ENCODE assay signal across 8 mouse cellular contexts in the genomic region with DNA sequence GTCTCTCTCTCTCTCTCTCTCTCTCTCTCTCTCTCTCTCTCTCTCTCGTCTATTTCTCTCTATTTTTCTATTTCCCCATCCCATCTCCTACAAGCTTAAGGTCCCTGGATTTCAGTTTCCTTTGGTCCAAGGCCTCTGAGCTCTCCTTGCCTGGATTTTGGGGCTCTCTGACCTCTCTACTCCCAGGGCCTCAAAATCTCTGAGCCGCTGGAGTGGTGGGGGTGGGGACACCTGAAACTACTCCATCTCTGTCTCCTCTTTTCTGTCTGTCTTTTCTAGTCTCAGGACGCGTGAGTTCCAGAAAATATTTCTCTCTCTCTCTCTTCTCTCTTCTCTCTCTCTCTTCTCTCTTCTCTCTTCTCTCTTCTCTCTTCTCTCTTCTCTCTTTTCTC. TPM values are rescaled to one million over a fixed set of nuclear protein-coding genes. Genes with fewer than 3 reads are reported as not detected.
DNase-seq lines count a peak whose midpoint lies in the region; ATAC-seq and TF ChIP-seq lines count a peak whose summit lies in the region.

No protein-coding gene starts in this region.

- H3K27me3 ChIP-seq in heart, embryonic 12.5 days (replicated peaks): peaks cover 62% of the 10 kb centered on the region
- H3K27me3 ChIP-seq in hindbrain, embryonic 10.5 days (ENCODE audit: insufficient read depth, poor library complexity, severe bottlenecking): peaks cover 21% of the 10 kb centered on the region
- 0 out of 2 replicates have a peak, but pooled peaks cover 5% of the 10 kb centered on the region for H3K27me3 ChIP-seq in midbrain, embryonic 11.5 days (ENCODE audit: control insufficient read depth, insufficient read depth, low read length)

- H3K9ac ChIP-seq in heart, embryonic 12.5 days: peak overlapping the region; percentile 49; the same call in 1 of the 2 replicates
- H3K9ac ChIP-seq in ES-E14 (ENCODE audit: insufficient read depth, low read depth, low read length, poor library complexity, severe bottlenecking): peak overlapping the region; percentile 64; the same call in 1 of the 2 replicates
- H3K9ac ChIP-seq in midbrain, embryonic 11.5 days (ENCODE audit: low read length): peak overlapping the region; percentile 77

- no peak for ATAC-seq in heart, embryonic 12.5 days (ENCODE audit: insufficient number of reproducible peaks, low FRiP score)
- peak; percentile 31 for ATAC-seq in midbrain, embryonic 11.5 days (ENCODE audit: low FRiP score)
- ATAC-seq in CD4-positive, CD25-positive, alpha-beta regulatory T cell, adult 4 months: no peak
- ATAC-seq in inflammation-experienced regulatory T-cells, adult 6 months: no peak

- peaks cover 12% of the 10 kb centered on the region; the same call in 1 of the 2 replicates for H3K4me1 ChIP-seq in heart, embryonic 12.5 days (replicated peaks)
- H3K4me1 ChIP-seq in ES-E14 (ENCODE audit: control insufficient read depth in 2 of 2, insufficient read depth in 2 of 2, low read length in 2 of 2, poor library complexity in 1 of 2): peaks cover 1 to 4% of the 10 kb centered on the region in 2 experiments; a peak in 2 of 4 replicates
- H3K4me1 ChIP-seq in hindbrain, embryonic 10.5 days (replicated peaks): peaks cover 43% of the 10 kb centered on the region
- peaks cover 12% of the 10 kb centered on the region for H3K4me1 ChIP-seq in midbrain, embryonic 11.5 days (ENCODE audit: control insufficient read depth, insufficient read depth, low read length)

- in situ Hi-C loops in ES-E14 (cut with MboI; ENCODE audit: low sequenced_read_pairs in 2 of 2, unreplicated experiment in 2 of 2): no loop called here

- WGBS in heart, embryonic 12.5 days: under 1% methylated on average over 4 of the region's 4 CpGs
- under 1% methylated on average over 4 of the region's 4 CpGs for WGBS in hindbrain, embryonic 10.5 days
- 0% methylated on average over 4 of the region's 4 CpGs for WGBS in midbrain, embryonic 11.5 days

- H3K27ac ChIP-seq in heart, embryonic 12.5 days (ENCODE audit: poor library complexity, severe bottlenecking): no peak overlapping the region
- H3K27ac ChIP-seq in ES-E14 (ENCODE audit: insufficient read depth, low read depth, low read length, poor library complexity, severe bottlenecking): no peak overlapping the region
- H3K27ac ChIP-seq in hindbrain, embryonic 10.5 days: peak overlapping the region; percentile 97
- H3K27ac ChIP-seq in midbrain, embryonic 11.5 days (ENCODE audit: low read depth, low read length): peak overlapping the region; percentile 83

- no peak for DNase-seq in heart, adult 11 months
- DNase-seq in ES-E14 (ENCODE audit: low read depth, low spot score): no peak
- no peak for DNase-seq in hindbrain, embryonic 10.5 days (ENCODE audit: low spot score)
- DNase-seq in midbrain, embryonic 11.5 days (ENCODE audit: low spot score, missing footprints): peak; percentile 93
- no peak for DNase-seq in thymus, postnatal 4 days

- H3K9me3 ChIP-seq in heart, embryonic 12.5 days (replicated peaks): no peaks in the 10 kb centered on the region
- H3K9me3 ChIP-seq in ES-E14 (ENCODE audit: control insufficient read depth, insufficient read depth, low read depth, low read length): no peaks in the 10 kb centered on the region
- 0 out of 2 replicates have a peak, but pooled peaks cover 2% of the 10 kb centered on the region for H3K9me3 ChIP-seq in hindbrain, embryonic 10.5 days
- no peaks in the 10 kb centered on the region for H3K9me3 ChIP-seq in midbrain, embryonic 11.5 days (ENCODE audit: control insufficient read depth, low read length)

- H3K4me2 ChIP-seq in heart, embryonic 12.5 days: peak overlapping the region; percentile 83
- H3K4me2 ChIP-seq in midbrain, embryonic 11.5 days: peak overlapping the region; percentile 77

- H3K36me3 ChIP-seq in heart, embryonic 12.5 days: no peaks in the 10 kb centered on the region
- no peaks in the 10 kb centered on the region for H3K36me3 ChIP-seq in ES-E14 (ENCODE audit: control insufficient read depth, insufficient read depth, low read length, poor library complexity, severe bottlenecking)
- H3K36me3 ChIP-seq in hindbrain, embryonic 10.5 days: peaks cover 5% of the 10 kb centered on the region; the same call in 1 of the 2 replicates
- no peaks in the 10 kb centered on the region for H3K36me3 ChIP-seq in midbrain, embryonic 11.5 days (ENCODE audit: control insufficient read depth, insufficient read depth, low read length)

- peak overlapping the region; percentile 66 for H3K4me3 ChIP-seq in heart, embryonic 12.5 days
- H3K4me3 ChIP-seq in ES-E14 (ENCODE audit: insufficient read depth in 1 of 2, low read depth in 1 of 2, low read length in 2 of 2, poor library complexity in 1 of 2, severe bottlenecking in 1 of 2): peak overlapping the region; percentile 65 to 70; a peak in 3 of 4 replicates
- peak overlapping the region; percentile 77 for H3K4me3 ChIP-seq in hindbrain, embryonic 10.5 days
- peak overlapping the region; percentile 64 for H3K4me3 ChIP-seq in midbrain, embryonic 11.5 days (ENCODE audit: low read depth, low read length)

TF ChIP-seq in ES-E14, 5 proteins besides CTCF, POLR2A, EP300 and RAD21:
- TF ChIP-seq ZNF384 (IDR thresholded peaks at IDR 0.05; ENCODE audit: low read depth, low read length) (no peak), MAFK (IDR thresholded peaks at IDR 0.05; ENCODE audit: insufficient read depth, low read depth, low read length) (no peak), ZC3H11A (IDR thresholded peaks at IDR 0.05; ENCODE audit: borderline replicate concordance, low read depth, low read length) (no peak), HCFC1 (IDR thresholded peaks at IDR 0.05; ENCODE audit: borderline replicate concordance, insufficient read depth, low read length) (no peak), CHD2 (IDR thresholded peaks at IDR 0.05; ENCODE audit: low read depth, low read length) (no peak)

RNA-seq across cellular contexts. Expression of gene Cacng7, which starts 0.5 kb away (rescaled TPM):
- 0.17 and 0.32 TPM in 2 replicates for polyA plus RNA-seq in heart, embryonic 12.5 days (2016; fragmentation: Nextera tagmentation; extraction: Ambion mirVana)
- 14.4 and 16.0 TPM in 2 replicates for total RNA-seq in ES-E14 (2012; rRNA removed)
- polyA plus RNA-seq in hindbrain, embryonic 10.5 days (2016; fragmentation: Nextera tagmentation; extraction: Ambion mirVana): 2.2 TPM in 2 replicates
- polyA plus RNA-seq in midbrain, embryonic 11.5 days (2014; fragmentation: Nextera tagmentation; extraction: Ambion mirVana): 4.2 and 4.4 TPM in 2 replicates
- not detected for polyA plus RNA-seq in CD4-positive, CD25-positive, alpha-beta regulatory T cell, adult 4 months (2017; shearing (Covaris generic))
- not detected for polyA plus RNA-seq in inflammation-experienced regulatory T-cells, adult 6 months (2017; shearing (Covaris generic))

RNA-seq across cellular contexts. Expression of gene Prkcg, which starts 43.2 kb away (rescaled TPM):
- polyA plus RNA-seq in heart, embryonic 12.5 days (2016; fragmentation: Nextera tagmentation; extraction: Ambion mirVana): 0.14 and 0.19 TPM in 2 replicates
- 6.6 and 7.3 TPM in 2 replicates for total RNA-seq in ES-E14 (2012; rRNA removed)
- 0.30 and 0.47 TPM in 2 replicates for polyA plus RNA-seq in hindbrain, embryonic 10.5 days (2016; fragmentation: Nextera tagmentation; extraction: Ambion mirVana)
- polyA plus RNA-seq in midbrain, embryonic 11.5 days (2014; fragmentation: Nextera tagmentation; extraction: Ambion mirVana): 0.31 and 0.77 TPM in 2 replicates
- not detected for polyA plus RNA-seq in CD4-positive, CD25-positive, alpha-beta regulatory T cell, adult 4 months (2017; shearing (Covaris generic))
- under 1 TPM in 1 of 3 experiments, not detected in 2; 0.82 TPM for polyA plus RNA-seq in inflammation-experienced regulatory T-cells, adult 6 months (2017; shearing (Covaris generic))

RNA-seq across cellular contexts. Expression of gene Myadm, which starts 43.3 kb away (rescaled TPM):
- 186 and 202 TPM in 2 replicates for polyA plus RNA-seq in heart, embryonic 12.5 days (2016; fragmentation: Nextera tagmentation; extraction: Ambion mirVana)
- total RNA-seq in ES-E14 (2012; rRNA removed): 80.8 and 84.1 TPM in 2 replicates
- polyA plus RNA-seq in hindbrain, embryonic 10.5 days (2016; fragmentation: Nextera tagmentation; extraction: Ambion mirVana): 33.1 and 37.7 TPM in 2 replicates
- polyA plus RNA-seq in midbrain, embryonic 11.5 days (2014; fragmentation: Nextera tagmentation; extraction: Ambion mirVana): 38.1 and 41.2 TPM in 2 replicates
- 1 to 10 TPM; 7.5 to 7.8 TPM for polyA plus RNA-seq in CD4-positive, CD25-positive, alpha-beta regulatory T cell, adult 4 months (2017; shearing (Covaris generic))
- polyA plus RNA-seq in inflammation-experienced regulatory T-cells, adult 6 months (2017; shearing (Covaris generic)): 10 to 100 TPM in 1 of 3 experiments, 1 to 10 TPM in 2; 1.5 to 23.0 (median 4.8) TPM

RNA-seq across cellular contexts. Expression of gene Cacng8, which starts 58.3 kb away (rescaled TPM):
- polyA plus RNA-seq in heart, embryonic 12.5 days (2016; fragmentation: Nextera tagmentation; extraction: Ambion mirVana): 1.6 and 1.9 TPM in 2 replicates
- 7.8 and 9.8 TPM in 2 replicates for total RNA-seq in ES-E14 (2012; rRNA removed)
- polyA plus RNA-seq in hindbrain, embryonic 10.5 days (2016; fragmentation: Nextera tagmentation; extraction: Ambion mirVana): 5.5 and 7.8 TPM in 2 replicates
- 4.0 and 4.7 TPM in 2 replicates for polyA plus RNA-seq in midbrain, embryonic 11.5 days (2014; fragmentation: Nextera tagmentation; extraction: Ambion mirVana)
- polyA plus RNA-seq in CD4-positive, CD25-positive, alpha-beta regulatory T cell, adult 4 months (2017; shearing (Covaris generic)): not detected
- not detected for polyA plus RNA-seq in inflammation-experienced regulatory T-cells, adult 6 months (2017; shearing (Covaris generic))

Comparison
In these comparisons a context has a peak if more than half of its experiments do, and no peak if none do; other contexts are left out.
1. H3K27ac ChIP-seq: peak in hindbrain, embryonic 10.5 days (single experiment) and midbrain, embryonic 11.5 days (single experiment); none in heart, embryonic 12.5 days (single experiment) and ES-E14 (single experiment).
2. Peak in every context shown above with its lines, with median percentiles within 50 percentile points of each other: H3K4me3 ChIP-seq and H3K9ac ChIP-seq.